In genomic region chr6:128165564-128165963, GRCm38 (mm10) we compare ENCODE assay signal across 14 mouse cellular contexts.
"Had no signal": no experiment of that assay in that cellular context is flagged by ENCODE, and none has a peak within 500 bp of the region (broad histone marks: within the 10 kb centered on the region; RNA-seq: fewer than 3 reads in every experiment).

No protein-coding gene starts in this region.

- H3K4me1 ChIP-seq: liver, embryonic 15.5 days; midbrain, embryonic 10.5 days; neural tube, embryonic 12.5 days had no signal

- H3K9ac ChIP-seq: kidney, embryonic 15.5 days; limb, embryonic 12.5 days; liver, embryonic 15.5 days; lung, embryonic 15.5 days; neural tube, embryonic 12.5 days had no signal

- H3K9me3 ChIP-seq: kidney, embryonic 15.5 days; limb, embryonic 12.5 days; liver, embryonic 15.5 days; lung, embryonic 15.5 days; midbrain, embryonic 10.5 days; neural tube, embryonic 12.5 days had no signal

- H3K4me3 ChIP-seq: kidney, embryonic 15.5 days; limb, embryonic 12.5 days; liver, embryonic 15.5 days; lung, embryonic 15.5 days; midbrain, embryonic 10.5 days; myocyte; neural tube, embryonic 12.5 days had no signal

- H3K4me2 ChIP-seq: kidney, embryonic 15.5 days; limb, embryonic 12.5 days; liver, embryonic 11.5 days; liver, embryonic 15.5 days; lung, embryonic 15.5 days; neural tube, embryonic 12.5 days had no signal

- H3K36me3 ChIP-seq: kidney, embryonic 15.5 days; limb, embryonic 12.5 days; liver, embryonic 15.5 days; lung, embryonic 15.5 days; midbrain, embryonic 10.5 days; neural tube, embryonic 12.5 days had no signal

- H3K27me3 ChIP-seq: limb, embryonic 12.5 days; liver, embryonic 15.5 days; lung, embryonic 15.5 days; neural tube, embryonic 12.5 days had no signal

- DNase-seq: kidney, adult 2 months; kidney, postnatal 14 days; layer of hippocampus, postnatal 36 days; midbrain, embryonic 14.5 days; right cerebral cortex, postnatal 14 days; thymus, postnatal 14 days had no signal

- H3K27ac ChIP-seq: kidney, embryonic 15.5 days; liver, embryonic 15.5 days; lung, embryonic 15.5 days; midbrain, embryonic 10.5 days; neural tube, embryonic 12.5 days had no signal
